In genomic region chr4:97618668-97619373, GRCm38 (mm10) we compare ENCODE assay signal across 10 mouse cellular contexts.
A peak's percentile ranks its signal among the peaks of the same experiment; 100 is the strongest.
DNase-seq lines count a peak whose midpoint lies in the region; ATAC-seq and TF ChIP-seq lines count a peak whose summit lies in the region.
"Had no signal": no experiment of that assay in that cellular context is flagged by ENCODE, and none has a peak within 500 bp of the region (broad histone marks: within the 10 kb centered on the region; RNA-seq: fewer than 3 reads in every experiment).

No protein-coding gene starts in this region.

- H3K4me3 ChIP-seq in hindbrain, embryonic 16.5 days (ENCODE audit: low read length) = no peak overlapping the region; the same call in 1 of the 2 replicates
- H3K4me3 ChIP-seq in limb, embryonic 15.5 days = no peak overlapping the region
- H3K4me3 ChIP-seq in liver, postnatal 0 days (ENCODE audit: low read depth, low read length) = no peak overlapping the region
- H3K4me3 ChIP-seq: embryonic facial prominence, embryonic 12.5 days had no signal

- TF ChIP-seq CTCF in brain, embryonic 14.5 days (IDR thresholded peaks at IDR 0.05; ENCODE audit: borderline replicate concordance, extremely low read depth, insufficient read depth, insufficient read length) = no peak
- TF ChIP-seq CTCF in liver, postnatal 0 days (IDR thresholded peaks at IDR 0.05; ENCODE audit: low read depth) = no peak

- peak overlapping the region; percentile 77 for H3K27ac ChIP-seq in hindbrain, embryonic 16.5 days (ENCODE audit: low read depth, low read length)
- H3K27ac ChIP-seq in limb, embryonic 15.5 days = peak overlapping the region; percentile 14; the same call in 1 of the 2 replicates
- no peak overlapping the region for H3K27ac ChIP-seq in liver, postnatal 0 days (ENCODE audit: low read depth)
- H3K27ac ChIP-seq: embryonic facial prominence, embryonic 12.5 days; macrophage had no signal

- ATAC-seq in hindbrain, embryonic 16.5 days = peak; percentile 91
- ATAC-seq in limb, embryonic 15.5 days (ENCODE audit: insufficient number of reproducible peaks, low FRiP score, low TSS enrichment, low read depth) = peak; percentile 40; the same call in 1 of the 2 replicates
- no peak for ATAC-seq in liver, postnatal 0 days

- no peaks in the 10 kb centered on the region for H3K36me3 ChIP-seq in hindbrain, embryonic 16.5 days (ENCODE audit: control insufficient read depth, insufficient read depth, low read length)
- H3K36me3 ChIP-seq in limb, embryonic 15.5 days = no peaks in the 10 kb centered on the region
- H3K36me3 ChIP-seq in liver, postnatal 0 days (replicated peaks; ENCODE audit: insufficient read depth, low read length) = no peaks in the 10 kb centered on the region
- H3K36me3 ChIP-seq: embryonic facial prominence, embryonic 12.5 days had no signal

- no peaks in the 10 kb centered on the region for H3K9me3 ChIP-seq in hindbrain, embryonic 16.5 days (ENCODE audit: control insufficient read depth, low read length)
- no peaks in the 10 kb centered on the region for H3K9me3 ChIP-seq in limb, embryonic 15.5 days
- no peaks in the 10 kb centered on the region for H3K9me3 ChIP-seq in liver, postnatal 0 days (ENCODE audit: low read length)
- H3K9me3 ChIP-seq: embryonic facial prominence, embryonic 12.5 days had no signal

- no peaks in the 10 kb centered on the region for H3K27me3 ChIP-seq in hindbrain, embryonic 16.5 days (replicated peaks; ENCODE audit: control insufficient read depth, insufficient read depth, low read length)
- no peaks in the 10 kb centered on the region for H3K27me3 ChIP-seq in limb, embryonic 15.5 days
- no peaks in the 10 kb centered on the region for H3K27me3 ChIP-seq in liver, postnatal 0 days (ENCODE audit: insufficient read depth, low read length)
- H3K27me3 ChIP-seq: embryonic facial prominence, embryonic 12.5 days had no signal

- no peak for TF ChIP-seq POLR2A in brain, embryonic 14.5 days (IDR thresholded peaks at IDR 0.05; ENCODE audit: borderline replicate concordance, extremely low read depth, insufficient read depth, insufficient read length, poor library complexity, severe bottlenecking)

- intact Hi-C loops in heart, postnatal 25 days (cut with DNase I) = no loop called here

- no peak for TF ChIP-seq EP300 in liver, postnatal 0 days (IDR thresholded peaks at IDR 0.05; ENCODE audit: low read depth)

- H3K9ac ChIP-seq in hindbrain, embryonic 16.5 days (ENCODE audit: low read depth, low read length) = peak overlapping the region; percentile 28
- H3K9ac ChIP-seq in limb, embryonic 15.5 days = no peak overlapping the region
- no peak overlapping the region for H3K9ac ChIP-seq in liver, postnatal 0 days (replicated peaks)
- H3K9ac ChIP-seq: embryonic facial prominence, embryonic 12.5 days had no signal

- peak; percentile 36 to 44 for DNase-seq in heart, adult 18-20 months
- DNase-seq in heart, postnatal 25 days (ENCODE audit: low spot score) = no peak
- peak; percentile 85 for DNase-seq in brain, embryonic 14.5 days (ENCODE audit: low read depth)
- peak; percentile 75 to 83 for DNase-seq in frontal cortex, postnatal 36 days (ENCODE audit: low spot score in 2 of 2)
- peak; percentile 40 for DNase-seq in skeletal muscle tissue, adult 2 months (ENCODE audit: low read depth, low spot score)
- no peak for DNase-seq in liver, postnatal 0 days

- peak overlapping the region; percentile 39 for H3K4me2 ChIP-seq in hindbrain, embryonic 16.5 days (ENCODE audit: low read length)
- H3K4me2 ChIP-seq in limb, embryonic 15.5 days = peak overlapping the region; percentile 22
- no peak overlapping the region for H3K4me2 ChIP-seq in liver, postnatal 0 days (ENCODE audit: low read depth, low read length)
- H3K4me2 ChIP-seq: embryonic facial prominence, embryonic 12.5 days had no signal

- 32% methylated on average over 15 of the region's 15 CpGs for WGBS in hindbrain, embryonic 16.5 days
- WGBS in limb, embryonic 15.5 days = 29% methylated on average over 15 of the region's 15 CpGs
- WGBS in liver, postnatal 0 days (ENCODE audit: insufficient replicate concordance) = 47% methylated on average over 15 of the region's 15 CpGs

- peaks cover 9% of the 10 kb centered on the region for H3K4me1 ChIP-seq in hindbrain, embryonic 16.5 days (ENCODE audit: control insufficient read depth, insufficient read depth, low read depth, low read length)
- peaks cover 11% of the 10 kb centered on the region for H3K4me1 ChIP-seq in limb, embryonic 15.5 days
- no peaks in the 10 kb centered on the region for H3K4me1 ChIP-seq in liver, postnatal 0 days (ENCODE audit: insufficient read depth)

Comparison
In these comparisons a context has a peak if more than half of its experiments do, and no peak if none do; other contexts are left out.
1. DNase-seq: peak in heart, adult 18-20 months (2 of 2), brain, embryonic 14.5 days (single experiment), frontal cortex, postnatal 36 days (2 of 2) and skeletal muscle tissue, adult 2 months (single experiment); none in heart, postnatal 25 days (single experiment) and liver, postnatal 0 days (single experiment).